Mouse (Mus musculus): Measurements from ENCODE around the gene Tdrd5.

DNA sequence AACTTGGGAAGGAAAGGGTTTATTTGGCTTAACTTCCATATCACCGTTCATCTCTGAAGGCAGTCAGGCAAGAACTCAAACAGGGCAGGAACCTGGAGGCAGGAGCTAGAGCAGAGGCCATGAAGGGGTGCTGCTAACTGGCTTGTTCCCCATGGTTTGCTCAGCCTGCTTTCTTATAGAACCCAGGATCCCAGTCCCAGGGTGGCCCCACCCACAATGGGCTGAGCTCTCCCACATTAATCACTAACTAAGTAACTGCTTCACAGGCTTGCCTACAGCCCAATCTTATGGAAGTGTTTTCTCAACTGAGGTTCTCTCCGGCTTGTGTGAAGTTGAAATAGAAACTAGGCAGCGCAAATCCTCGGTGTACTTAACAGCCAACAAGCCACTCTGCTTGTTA is 74.7 kb downstream of the Tdrd5 start:
- TF ChIP-seq CTCF (IDR thresholded peaks at IDR 0.05; ENCODE audit: extremely low read depth, insufficient read length, insufficient replicate concordance, low read depth, low read length) (no peak), POLR2A (IDR thresholded peaks at IDR 0.05; ENCODE audit: low read depth, low read length) (no peak)

Data from small intestine, adult 2 months (tissue).